Mouse (Mus musculus) frontal cortex, adult 2 months (tissue): ENCODE data around the gene Zswim5. TPM values are rescaled to one million over a fixed set of nuclear protein-coding genes. Genes with fewer than 3 reads are reported as not detected.

Experiments
- DNase-seq, 2 experiments: peaks; one replicate each; pipeline ENCODE4 v3.0.0; 2022; ENCODE audit warnings: low spot score in 1 of 2; ENCODE audit errors: extremely low spot score in 1 of 2
- polyA plus RNA-seq: library from polyadenylated mRNA; depleted of rRNA; stranded (reverse); fragments of >200 nt; gene quantifications from 2 replicates; pipeline ENCODE4 v1.2.3, GENCODE M21; 2012; rRNA removed

The Zswim5 gene
- polyA plus RNA-seq, 1 experiment, result 9.4 TPM

GRCm38 (mm10) chr4:117002543-117003521 lies 125.7 kb downstream of the Zswim5 start:
- DNase-seq, result peak in 1 of 2 experiments; percentile 82

- no peak for DNase-seq
These were observed 127.5 kb downstream of the Zswim5 start for GRCm38 (mm10) chr4:117004649-117005048.

- DNase-seq, result no peak
These were observed 128.6 kb downstream of the Zswim5 start for GRCm38 (mm10) chr4:117005611-117006400.

GRCm38 (mm10) chr4:117007058-117007457 lies 129.9 kb downstream of the Zswim5 start:
- DNase-seq, result no peak

- DNase-seq, result no peak
These were observed 133.1 kb downstream of the Zswim5 start for GRCm38 (mm10) chr4:117010231-117010630.

GRCm38 (mm10) chr4:117013596-117013995 lies 136.4 kb downstream of the Zswim5 start:
- no peak for DNase-seq

- DNase-seq, result no peak
These were observed 137.8 kb downstream of the Zswim5 start for GRCm38 (mm10) chr4:117014901-117015415.

GRCm38 (mm10) chr4:117017738-117018137 lies 140.6 kb downstream of the Zswim5 start:
- DNase-seq, result no peak

- DNase-seq, result no peak
These were observed 141.2 kb downstream of the Zswim5 start for GRCm38 (mm10) chr4:117018327-117018726.

GRCm38 (mm10) chr4:117019206-117020134 lies 142.3 kb downstream of the Zswim5 start, which contains the start of gene Eif2b3:
Gene Eif2b3 (plus strand): TSS chr4:117019402.
- DNase-seq, result peak; percentile 81 to 92

- no peak for DNase-seq
These were observed 146.3 kb downstream of the Zswim5 start for GRCm38 (mm10) chr4:117023469-117023868.

- DNase-seq, result peak in 1 of 2 experiments; percentile 40
These were observed 153.9 kb downstream of the Zswim5 start for GRCm38 (mm10) chr4:117031105-117031504.

Other genes starting within 250 kb of the Zswim5 start
- gene Nasp, start 249.4 kb upstream of the Zswim5 start, polyA plus RNA-seq, result 24.1 and 28.1 TPM in 2 replicates
- 464 and 487 TPM in 2 replicates for gene Akr1a1, start 225.7 kb upstream of the Zswim5 start, polyA plus RNA-seq
- 212 and 256 TPM in 2 replicates for gene Prdx1, start 191.8 kb upstream of the Zswim5 start, polyA plus RNA-seq
- gene Mmachc, start 169.0 kb upstream of the Zswim5 start, polyA plus RNA-seq, result 18.5 and 19.5 TPM in 2 replicates
- 19.4 and 22.8 TPM in 2 replicates for gene Ccdc163, start 168.9 kb upstream of the Zswim5 start, polyA plus RNA-seq
- gene Tesk2, start 156.4 kb upstream of the Zswim5 start, polyA plus RNA-seq, result 5.2 and 5.9 TPM in 2 replicates
- 19.9 and 21.7 TPM in 2 replicates for gene Toe1, start 69.7 kb upstream of the Zswim5 start, polyA plus RNA-seq
- gene Mutyh, start 69.7 kb upstream of the Zswim5 start, polyA plus RNA-seq, result 5.8 and 7.2 TPM in 2 replicates
- 1.6 and 1.7 TPM in 2 replicates for gene Hpdl, start 55.7 kb upstream of the Zswim5 start, polyA plus RNA-seq
- gene Urod, start 117.0 kb downstream of the Zswim5 start, polyA plus RNA-seq, result 71.0 and 74.3 TPM in 2 replicates
- 42.2 and 45.7 TPM in 2 replicates for gene Hectd3, start 117.9 kb downstream of the Zswim5 start, polyA plus RNA-seq
- 18.9 and 19.7 TPM in 2 replicates for gene Eif2b3, start 142.0 kb downstream of the Zswim5 start, polyA plus RNA-seq
- gene Ptch2, start 218.7 kb downstream of the Zswim5 start, polyA plus RNA-seq, result 2.7 and 2.9 TPM in 2 replicates
- 21.9 and 25.6 TPM in 2 replicates for gene Btbd19, start 248.3 kb downstream of the Zswim5 start, polyA plus RNA-seq
- gene Tctex1d4, start 249.4 kb downstream of the Zswim5 start, polyA plus RNA-seq, result 0.15 and 0.32 TPM in 2 replicates